Mouse (Mus musculus): ENCODE data around the gene Epb41l2.

GRCm38 (mm10) chr10:25371336-25371735 lies 11.7 kb downstream of the Epb41l2 start:
- TF ChIP-seq POLR2A (IDR thresholded peaks at IDR 0.05; ENCODE audit: extremely low read depth, insufficient read depth, low read length) (no peak), CTCF (IDR thresholded peaks at IDR 0.05; ENCODE audit: extremely low read depth, insufficient read depth, low read length) (no peak)
